Mouse (Mus musculus) heart, adult 2 months (tissue): ENCODE measurements around the gene Asap2. TPM values are rescaled to one million over a fixed set of nuclear protein-coding genes. Genes with fewer than 3 reads are reported as not detected.

Experiments
- DNase-seq, 2 experiments: peaks; one replicate each; pipeline ENCODE4 v3.0.0; 2021
- H3K27ac ChIP-seq: fragments of 200-600 bp; 2 replicates; pipeline ENCODE4 v1.8.1; 2022
- H3K27me3 ChIP-seq: fragments of 200-500 bp; 2 replicates; pipeline ENCODE4 v1.6.1; 2012; ENCODE audit warnings: mild to moderate bottlenecking, low read length, inconsistent platforms, mixed read lengths; ENCODE audit not compliant: control insufficient read depth, insufficient read depth
- H3K36me3 ChIP-seq: fragments of 200-500 bp; 2 replicates; pipeline ENCODE4 v1.6.1; 2012; ENCODE audit warnings: low read length, inconsistent platforms; ENCODE audit not compliant: control insufficient read depth, insufficient read depth
- H3K4me1 ChIP-seq: fragments of 200-500 bp; 2 replicates; pipeline ENCODE4 v1.6.1; 2011; ENCODE audit warnings: low read length; ENCODE audit not compliant: control insufficient read depth, insufficient read depth
- H3K4me3 ChIP-seq: fragments of 200-600 bp; 2 replicates; pipeline ENCODE4 v1.8.1; 2022
- H3K79me2 ChIP-seq: fragments of 200-500 bp; replicated peaks from 2 replicates; pipeline ENCODE4 v1.6.1; 2012; ENCODE audit warnings: mild to moderate bottlenecking, inconsistent platforms, low read length, moderate library complexity, mixed read lengths; ENCODE audit not compliant: control insufficient read depth, insufficient read depth
- H3K9ac ChIP-seq: fragments of 200-500 bp; 2 replicates; pipeline ENCODE4 v1.6.1; 2012; ENCODE audit warnings: low read depth, mild to moderate bottlenecking, control low read depth, inconsistent platforms, low read length, mixed read lengths
- CTCF ChIP-seq: fragments of 200-600 bp; IDR thresholded peaks from 2 replicates; pipeline ENCODE4 v1.8.1; 2022; ENCODE audit warnings: antibody characterized with exemption, mild to moderate bottlenecking, moderate library complexity
- EP300 ChIP-seq: fragments of 200-500 bp; IDR thresholded peaks from 2 replicates; pipeline ENCODE4 v1.6.1; 2011; ENCODE audit warnings: low read depth, low read length, control low read depth; ENCODE audit not compliant: insufficient read depth
- POLR2A ChIP-seq: fragments of 200-500 bp; IDR thresholded peaks from 2 replicates; pipeline ENCODE4 v1.6.1; 2011; ENCODE audit warnings: mild to moderate bottlenecking, low read depth, low read length, control low read depth; ENCODE audit not compliant: insufficient read depth
- WGBS: fragments of 180-500 bp; shearing (Covaris S2); methylation state at CpG from one replicate; pipeline ENCODE4 v1.1.7; 2018; 5-methylcytosine and 5-hydroxymethylcytosine counted together
- intact Hi-C: fragments of 180-260 bp; cut with DNase I; formaldehyde crosslinking; loops from one replicate; pipeline ENCODE4 v1.15.1; 2025
- polyA plus RNA-seq: library from polyadenylated mRNA; depleted of rRNA; stranded (reverse); fragments of >200 nt; gene quantifications from 2 replicates; pipeline ENCODE4 v1.2.3, GENCODE M21; 2012
- total RNA-seq, 2 experiments: library from RNA; stranded (reverse); gene quantifications; 2 replicates each; pipeline ENCODE4 v1.2.3; 2021

The Asap2 gene
- total and polyA plus RNA-seq, 3 experiments = 8.2 to 11.5 (median 10.3) TPM

DNA sequence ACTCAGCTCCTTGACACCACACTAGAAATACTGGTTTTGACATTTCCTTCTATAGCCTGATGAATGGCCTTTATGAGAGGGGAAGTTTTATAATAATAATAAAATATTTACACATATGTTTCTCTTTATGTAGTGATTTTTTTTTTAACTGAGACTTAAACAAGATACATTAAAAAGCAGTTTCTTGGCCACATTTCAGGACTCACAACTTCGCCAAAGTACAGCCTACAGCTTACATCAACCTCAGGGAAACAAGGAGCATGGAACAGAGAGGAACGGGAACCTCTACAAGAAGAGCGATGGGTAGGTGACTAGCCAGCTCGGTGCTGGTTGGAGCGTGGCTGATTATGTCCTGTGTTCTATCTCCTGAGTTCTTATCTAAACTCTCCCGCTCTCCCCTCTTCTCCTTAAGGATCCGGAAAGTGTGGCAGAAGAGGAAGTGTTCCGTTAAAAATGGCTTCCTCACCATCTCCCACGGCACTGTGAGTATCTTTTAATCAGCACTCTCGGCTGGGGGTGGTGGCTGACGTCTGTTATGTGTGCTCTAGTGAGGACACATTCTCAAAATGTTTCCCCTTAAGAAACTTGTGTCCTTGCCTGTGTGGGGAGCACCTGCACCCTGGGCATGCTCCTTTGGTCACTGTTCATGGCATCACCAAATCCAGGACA lies 227.7 kb downstream of the Asap2 start:
- TF ChIP-seq EP300 (no peak), POLR2A (no peak), CTCF (no peak)
- H3K36me3 ChIP-seq = no peaks in the 10 kb centered on the region
- no peak for DNase-seq
- H3K9ac ChIP-seq = no peak overlapping the region
- no peaks in the 10 kb centered on the region for H3K27me3 ChIP-seq
- H3K27ac ChIP-seq = no peak overlapping the region
- no peaks in the 10 kb centered on the region for H3K4me1 ChIP-seq
- H3K4me3 ChIP-seq = no peak overlapping the region
- intact Hi-C loops = no loop called here
- 53% methylated on average over 11 of the region's 11 CpGs for WGBS
- H3K79me2 ChIP-seq = no peaks in the 10 kb centered on the region

- no peak overlapping the region for H3K9ac ChIP-seq
- no peak overlapping the region for H3K27ac ChIP-seq
- no peaks in the 10 kb centered on the region for H3K36me3 ChIP-seq
- intact Hi-C loops = no loop called here
- 63% methylated on average over 1 of the region's 1 CpGs for WGBS
- TF ChIP-seq CTCF = no peak
- TF ChIP-seq POLR2A = no peak
- no peak for TF ChIP-seq EP300
- no peak for DNase-seq
- H3K27me3 ChIP-seq = no peaks in the 10 kb centered on the region
- H3K79me2 ChIP-seq = no peaks in the 10 kb centered on the region
- H3K4me3 ChIP-seq = no peak overlapping the region
- peaks cover under 1% of the 10 kb centered on the region; the same call in 1 of the 2 replicates for H3K4me1 ChIP-seq
Observed at GRCm38 (mm10) chr12:21220596-21220995, 230.3 kb downstream of the Asap2 start.

GRCm38 (mm10) chr12:21223923-21224322 lies 233.7 kb downstream of the Asap2 start:
- WGBS = 92% methylated on average over 4 of the region's 4 CpGs
- TF ChIP-seq CTCF (no peak), EP300 (no peak), POLR2A (no peak)
- H3K27ac ChIP-seq = no peak overlapping the region
- no peaks in the 10 kb centered on the region for H3K79me2 ChIP-seq
- H3K36me3 ChIP-seq = no peaks in the 10 kb centered on the region
- H3K4me1 ChIP-seq = peaks cover 13% of the 10 kb centered on the region
- DNase-seq = no peak
- H3K27me3 ChIP-seq = no peaks in the 10 kb centered on the region
- no peak overlapping the region for H3K9ac ChIP-seq
- intact Hi-C loops = no loop called here
- H3K4me3 ChIP-seq = no peak overlapping the region

DNA sequence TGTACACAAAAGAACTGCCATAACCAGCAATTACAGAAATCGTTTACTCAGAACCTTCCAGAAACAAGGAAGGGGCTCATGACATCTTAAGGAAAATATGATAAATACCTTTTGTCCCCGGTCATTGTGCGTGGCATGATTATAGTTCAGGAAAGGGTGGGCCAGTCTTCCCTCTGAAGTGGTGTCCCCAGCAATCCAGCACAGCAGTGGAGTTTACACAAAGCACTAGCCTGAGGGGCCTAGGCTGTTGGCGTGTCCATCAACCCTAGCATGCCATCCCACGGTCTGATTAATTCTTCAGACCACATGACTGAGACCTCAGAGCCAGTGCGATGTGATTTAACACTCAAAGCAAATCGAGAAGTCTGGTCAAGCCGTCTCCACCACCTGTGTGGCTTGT lies 235.1 kb downstream of the Asap2 start:
- TF ChIP-seq CTCF = no peak
- no peak for TF ChIP-seq EP300
- TF ChIP-seq POLR2A = no peak
- intact Hi-C loops = no loop called here

DNA sequence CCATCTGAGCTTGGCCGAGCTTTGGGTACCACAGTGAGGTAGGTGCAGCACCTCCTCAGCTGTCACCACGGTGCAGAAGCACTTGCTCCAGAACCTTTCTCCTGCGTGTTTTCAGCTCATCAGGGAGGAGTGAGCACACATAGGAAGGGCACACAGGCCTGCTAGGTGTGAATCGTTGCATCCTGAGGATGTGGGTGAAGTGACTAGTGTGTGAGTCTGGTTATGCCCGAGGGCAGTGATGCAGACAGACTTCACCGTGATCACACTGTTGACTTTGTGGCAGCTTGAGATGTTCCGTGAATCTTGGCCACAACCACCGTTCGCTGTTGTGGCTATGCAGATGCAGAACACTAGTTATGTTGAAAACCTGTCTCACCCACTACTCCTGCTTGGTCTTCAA lies 236.1 kb downstream of the Asap2 start:
- intact Hi-C loops = loop anchor here (2.0 kb wide), 1 partner anchor 38 kb away; no protein-coding TSS in a partner anchor
- Histone ChIP-seq H3K4me3 (no peak overlapping the region), H3K79me2 (no peaks in the 10 kb centered on the region), H3K4me1 (peaks cover 13% of the 10 kb centered on the region), H3K27ac (peak overlapping the region; percentile 75), H3K36me3 (no peaks in the 10 kb centered on the region), H3K27me3 (no peaks in the 10 kb centered on the region), H3K9ac (0 out of 2 replicates have a peak overlapping the region, but pooled peaks have one; percentile 24)
- no peak for DNase-seq
- TF ChIP-seq POLR2A (no peak), EP300 (no peak), CTCF (no peak)
- 73% methylated on average over 9 of the region's 9 CpGs for WGBS

More for the DNA sequence above, 235.1 kb downstream of the Asap2 start:
- Histone ChIP-seq H3K36me3 (no peaks in the 10 kb centered on the region), H3K4me1 (peaks cover 13% of the 10 kb centered on the region), H3K9ac (no peak overlapping the region), H3K27me3 (no peaks in the 10 kb centered on the region), H3K79me2 (no peaks in the 10 kb centered on the region), H3K27ac (no peak overlapping the region), H3K4me3 (no peak overlapping the region)
- DNase-seq = no peak
- 74% methylated on average over 8 of the region's 8 CpGs for WGBS
